Mouse (Mus musculus) cerebellum, postnatal 25 days (tissue): ENCODE measurements around the gene Cdkal1.

Experiments
- DNase-seq, 2 experiments: peaks; one replicate each; pipeline ENCODE4 v3.0.0; 2021; ENCODE audit warnings: mixed read lengths in 2 of 2

Gene Cdkal1

GRCm38 (mm10) chr13:29697230-29697629 is 158.2 kb downstream of the Cdkal1 start:
- DNase-seq = no peak

GRCm38 (mm10) chr13:29690734-29691133 is 164.7 kb downstream of the Cdkal1 start:
- DNase-seq = no peak

- DNase-seq = no peak
These were observed 166.6 kb downstream of the Cdkal1 start for GRCm38 (mm10) chr13:29688851-29689250.

GRCm38 (mm10) chr13:29687872-29688271 is 167.6 kb downstream of the Cdkal1 start:
- no peak for DNase-seq

- no peak for DNase-seq
These were observed 175.8 kb downstream of the Cdkal1 start for GRCm38 (mm10) chr13:29679479-29680186.

DNA sequence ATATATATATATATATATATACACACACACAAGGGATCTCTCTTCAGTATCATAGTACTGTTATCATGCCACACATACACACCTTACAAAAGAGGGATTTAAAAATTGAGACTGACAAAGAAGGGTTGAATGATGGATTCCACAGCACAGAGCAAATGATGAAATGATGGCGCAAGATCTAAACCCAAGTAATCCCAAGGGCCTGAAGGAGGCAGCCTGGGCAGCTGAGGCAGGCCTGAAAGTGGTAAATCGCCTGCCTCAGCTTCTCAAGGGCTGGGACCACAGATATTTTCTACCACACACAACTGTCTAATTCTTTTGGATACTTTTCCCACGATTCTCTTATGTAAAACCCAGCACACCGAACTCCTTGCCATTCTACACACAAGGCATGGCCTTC is 177.9 kb downstream of the Cdkal1 start:
- no peak for DNase-seq

GRCm38 (mm10) chr13:29670626-29671025 is 184.8 kb downstream of the Cdkal1 start:
- DNase-seq = no peak

GRCm38 (mm10) chr13:29663908-29664307 is 191.6 kb downstream of the Cdkal1 start:
- no peak for DNase-seq

DNA sequence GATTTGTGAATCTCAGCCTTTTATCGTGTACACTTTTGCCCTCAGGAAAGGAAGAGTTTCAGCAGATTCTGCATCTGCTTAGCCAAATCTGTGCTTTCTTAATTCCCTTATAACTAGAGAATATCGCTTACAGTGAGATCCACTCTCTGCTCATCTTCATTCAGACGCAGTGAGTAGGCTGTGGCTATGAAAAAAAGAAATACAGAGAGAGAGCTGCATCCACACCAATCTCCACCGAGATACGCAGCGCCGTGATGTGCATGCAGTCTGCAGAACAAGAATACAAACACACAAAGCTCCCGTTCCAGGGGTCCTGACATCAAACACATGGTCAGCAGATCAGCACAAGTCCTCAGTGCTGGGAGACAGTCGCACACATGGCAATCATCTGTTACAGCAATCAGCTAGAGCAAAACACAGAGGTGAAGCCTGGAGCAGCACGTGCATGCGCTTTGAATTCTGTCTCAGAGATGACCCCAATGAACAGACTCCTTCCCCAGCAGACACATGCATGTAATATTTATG is 199.6 kb downstream of the Cdkal1 start:
- no peak for DNase-seq

GRCm38 (mm10) chr13:29653407-29653806 is 202.1 kb downstream of the Cdkal1 start:
- DNase-seq = no peak

DNA sequence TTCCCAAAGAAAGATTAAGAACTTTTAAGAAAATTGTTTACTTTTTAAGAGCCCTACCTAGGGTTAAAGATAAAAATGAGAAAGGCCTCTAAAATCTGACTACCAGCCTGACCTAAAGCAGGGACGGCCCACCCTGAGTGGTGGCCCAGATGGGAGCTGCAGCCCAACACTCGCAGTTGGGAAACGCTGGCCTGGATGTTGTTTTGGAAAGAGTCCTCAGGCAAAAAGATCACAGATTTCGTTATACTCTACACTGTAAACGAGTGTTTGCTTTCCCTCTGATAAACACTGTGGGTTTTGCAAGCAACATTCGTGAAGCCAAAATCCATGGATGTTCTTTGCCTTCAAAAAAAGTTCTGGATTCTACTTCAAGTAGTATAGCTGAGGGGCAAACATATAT is 202.7 kb downstream of the Cdkal1 start:
- no peak for DNase-seq

GRCm38 (mm10) chr13:29650576-29651236 is 204.8 kb downstream of the Cdkal1 start:
- no peak for DNase-seq

- DNase-seq = no peak
These were observed 205.9 kb downstream of the Cdkal1 start for GRCm38 (mm10) chr13:29649593-29649992.

- no peak for DNase-seq
These were observed 213.2 kb downstream of the Cdkal1 start for GRCm38 (mm10) chr13:29642226-29642625.

DNA sequence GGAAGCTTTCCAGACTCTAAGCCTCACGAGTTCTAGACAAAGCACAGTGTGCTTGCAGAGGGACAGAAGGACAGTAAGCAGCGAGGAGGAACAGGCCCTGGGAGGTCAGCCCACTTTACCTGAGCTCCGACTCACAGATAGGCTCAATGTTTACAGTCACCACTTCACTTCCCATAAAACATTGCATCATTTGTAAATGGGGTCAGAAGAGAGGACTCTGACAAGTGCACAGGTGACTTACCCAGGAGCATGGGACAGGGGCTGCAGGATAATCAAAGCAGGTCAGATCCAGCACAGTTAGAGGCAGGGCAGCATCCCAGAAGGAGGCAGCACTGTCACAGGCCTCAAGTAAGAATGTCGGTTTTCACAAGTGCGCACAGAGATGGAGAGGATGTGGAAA is 214.3 kb downstream of the Cdkal1 start:
- no peak for DNase-seq

- no peak for DNase-seq
These were observed 215.3 kb downstream of the Cdkal1 start for GRCm38 (mm10) chr13:29640186-29640585.

DNA sequence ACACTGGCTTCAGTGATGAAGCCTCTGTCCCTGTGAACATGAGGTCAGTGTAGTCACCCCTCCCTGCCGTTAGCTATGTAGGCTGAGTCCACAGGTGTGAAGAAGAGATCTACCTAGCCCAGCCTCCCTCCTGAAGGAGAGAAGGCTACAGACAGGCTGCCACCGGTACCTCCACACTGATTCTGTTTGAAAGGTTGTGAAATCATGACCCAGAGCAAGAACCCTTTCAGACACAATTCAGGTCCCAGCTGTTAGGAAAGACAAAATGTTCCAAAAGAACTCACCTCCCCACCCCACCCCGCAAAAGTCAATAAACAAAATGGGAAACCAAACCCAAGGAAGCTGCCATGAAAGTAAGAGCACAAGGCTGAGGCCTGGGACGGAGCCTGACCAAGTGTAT is 217.2 kb downstream of the Cdkal1 start:
- no peak for DNase-seq

DNA sequence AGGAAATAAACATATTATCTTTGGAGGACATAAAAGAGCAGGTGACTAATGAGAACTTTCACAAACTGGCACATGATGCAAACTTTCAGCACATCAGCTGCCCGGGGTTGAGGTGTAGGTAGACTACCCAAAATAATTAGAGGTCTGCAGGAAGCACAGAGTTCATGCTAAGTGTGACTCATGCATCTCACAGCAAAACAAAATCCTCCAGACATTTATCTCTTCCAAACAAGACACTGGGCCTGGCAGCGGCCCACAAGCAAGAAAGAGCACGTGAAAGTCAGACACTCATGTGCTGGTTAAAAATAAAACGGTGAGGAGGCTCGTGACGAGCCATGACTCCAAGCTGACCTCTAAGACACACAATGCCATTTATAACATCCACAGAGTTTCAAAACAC is 217.7 kb downstream of the Cdkal1 start:
- peak in 1 of 2 experiments; percentile 25 for DNase-seq

GRCm38 (mm10) chr13:29635581-29635980 is 219.9 kb downstream of the Cdkal1 start:
- no peak for DNase-seq

GRCm38 (mm10) chr13:29631342-29631741 is 224.1 kb downstream of the Cdkal1 start:
- no peak for DNase-seq

DNA sequence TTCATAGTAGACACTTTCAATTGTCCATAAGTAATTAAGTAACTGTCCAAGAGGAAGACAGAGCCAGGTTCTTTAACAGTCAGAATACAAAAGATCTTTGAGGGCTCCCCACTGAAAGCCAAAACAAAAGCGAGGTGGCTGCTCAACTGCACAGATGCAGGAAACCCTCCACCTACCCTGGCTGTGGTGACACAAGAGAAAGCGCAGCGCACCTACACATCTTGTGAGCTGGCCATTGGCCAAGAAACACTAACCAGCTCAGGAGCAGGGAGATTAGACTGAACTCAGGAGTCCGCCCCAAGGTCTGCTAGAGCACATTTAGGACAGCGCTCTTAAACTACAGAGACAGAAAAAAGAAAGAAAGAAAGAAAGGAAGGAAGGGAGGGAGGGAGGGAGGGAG is 226.9 kb downstream of the Cdkal1 start:
- DNase-seq = peak in 1 of 2 experiments; percentile 22

- DNase-seq = peak in 1 of 2 experiments; percentile 41
These were observed 227.9 kb downstream of the Cdkal1 start for GRCm38 (mm10) chr13:29627438-29628124.

DNA sequence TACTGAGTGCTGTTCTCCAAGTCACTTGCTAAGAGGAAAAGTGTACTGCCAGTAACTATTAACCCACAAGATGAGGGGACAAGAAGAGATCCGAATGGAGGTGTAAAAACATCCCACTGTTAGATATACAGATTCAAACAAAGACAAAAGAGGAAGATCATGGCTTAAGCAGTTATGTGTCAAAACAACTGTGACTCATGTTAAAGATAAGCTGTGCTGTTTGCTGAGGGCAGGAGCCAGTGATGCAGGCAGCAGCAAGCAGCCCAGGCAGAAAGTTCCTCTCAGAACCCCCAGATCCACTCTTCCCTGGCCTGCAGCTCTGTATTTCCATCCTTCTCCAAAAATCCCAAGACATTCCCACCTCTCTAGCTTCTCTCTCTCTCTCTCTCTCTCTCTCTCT is 230.5 kb downstream of the Cdkal1 start:
- no peak for DNase-seq
